Mouse (Mus musculus) brown adipose tissue, adult 24 weeks (tissue): ENCODE measurements around the gene Lrg1. TPM values are rescaled to one million over a fixed set of nuclear protein-coding genes. Genes with fewer than 3 reads are reported as not detected.
"Not testable (repeated sequence)": the region's sequence is repeated elsewhere in the genome, so short reads cannot be mapped to it uniquely, and the experiment has no call there.

Experiments
- H3K27ac ChIP-seq: fragments of 200-500 bp; replicated peaks from 2 replicates; pipeline ENCODE4 v1.5.1; 2012; ENCODE audit warnings: low read depth, mild to moderate bottlenecking, low read length
- H3K4me1 ChIP-seq: fragments of 200-500 bp; 2 replicates; pipeline ENCODE4 v1.6.1; 2012; ENCODE audit warnings: low read length, mixed read lengths; ENCODE audit not compliant: control insufficient read depth, insufficient read depth, insufficient read length
- H3K4me3 ChIP-seq: fragments of 200-500 bp; 2 replicates; pipeline ENCODE4 v1.5.1; 2012; ENCODE audit warnings: low read depth, mild to moderate bottlenecking, low read length, moderate library complexity; ENCODE audit not compliant: insufficient read depth
- polyA plus RNA-seq: library from polyadenylated mRNA; stranded (reverse); fragments of >200 nt; gene quantifications from 2 replicates; pipeline ENCODE4 v1.2.4, GENCODE M21; 2012; ENCODE audit not compliant: missing spikeins, insufficient read depth, insufficient read length

Gene Lrg1
- polyA plus RNA-seq, 1 experiment: 61.5 TPM

DNA sequence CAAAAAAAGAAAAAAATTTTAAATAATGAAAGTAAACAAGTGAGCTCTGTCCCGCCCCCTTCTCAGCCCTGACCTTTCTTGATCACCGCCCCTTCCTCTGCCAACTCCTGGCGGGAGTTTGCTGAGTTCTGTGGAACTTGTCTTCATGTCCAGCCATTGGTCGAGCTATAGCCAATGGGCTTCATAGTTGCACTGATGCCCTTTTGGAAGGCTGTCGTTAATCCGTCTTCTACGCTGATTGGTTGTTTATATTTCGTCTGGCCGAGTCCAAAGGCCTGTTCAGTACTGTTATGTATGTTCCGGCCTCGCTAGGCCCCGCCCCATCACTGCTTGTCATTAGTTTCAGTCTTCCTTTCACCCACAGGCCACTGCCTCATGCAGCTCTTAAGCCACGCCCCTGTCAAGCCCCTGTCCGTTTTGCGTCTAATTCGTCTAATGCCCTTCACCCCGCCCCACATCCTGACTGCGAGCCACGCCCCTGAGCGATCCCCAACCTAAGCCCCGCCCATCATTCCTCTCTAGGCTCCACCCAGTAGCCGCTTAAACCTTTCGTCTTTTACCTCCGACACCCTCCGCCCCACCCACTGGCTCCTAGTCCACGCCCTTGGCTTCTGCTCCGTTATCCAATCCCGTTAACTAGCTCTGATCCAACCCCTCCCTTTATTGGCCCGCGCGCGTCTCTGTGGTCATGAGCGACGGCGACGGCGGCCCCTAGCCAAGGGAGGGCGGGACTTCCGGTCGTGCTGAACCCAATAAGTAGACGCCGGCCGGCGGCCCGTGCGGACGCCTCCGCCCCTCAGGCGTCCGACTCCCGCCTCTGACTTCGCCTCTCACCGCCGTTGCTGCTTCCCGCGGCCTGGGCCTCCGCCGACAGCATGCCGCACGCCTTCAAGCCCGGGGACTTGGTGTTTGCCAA is 42.7 kb downstream of the Lrg1 start, which contains the start of gene Hdgfl2:
TSS of gene Hdgfl2 (plus strand) at position 755 of the 916 bp plus-strand sequence.
- Histone ChIP-seq H3K4me1 (peaks cover 7% of the 10 kb centered on the region), H3K27ac (0 out of 2 replicates have a peak within 1 kb of the TSS, but pooled peaks have one; percentile 8), H3K4me3 (peak within 1 kb of the TSS; percentile 71)

DNA sequence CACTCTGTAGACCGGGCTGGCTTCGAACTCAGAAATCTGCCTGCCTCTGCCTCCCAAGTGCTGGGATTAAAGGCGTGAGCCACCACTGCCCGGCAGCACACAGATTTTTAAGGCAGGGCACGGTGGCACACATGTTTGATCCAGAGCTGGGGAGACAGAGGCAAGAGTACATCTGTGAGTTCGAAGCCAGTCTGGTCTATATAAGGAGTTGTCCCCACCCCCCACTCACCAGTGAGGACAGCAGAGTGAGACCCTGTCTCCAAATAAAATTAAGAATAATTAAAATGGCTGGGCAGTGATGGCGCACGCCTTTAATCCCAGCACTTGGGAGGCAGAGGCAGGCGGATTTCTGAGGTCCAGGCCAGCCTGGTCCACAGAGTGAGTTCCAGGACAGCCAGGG is 43.4 kb downstream of the Lrg1 start:
- 0 out of 2 replicates have a peak overlapping the region, but pooled peaks have one; percentile 8 for H3K27ac ChIP-seq
- not testable (repeated sequence) for H3K4me1 ChIP-seq, H3K4me3 ChIP-seq

DNA sequence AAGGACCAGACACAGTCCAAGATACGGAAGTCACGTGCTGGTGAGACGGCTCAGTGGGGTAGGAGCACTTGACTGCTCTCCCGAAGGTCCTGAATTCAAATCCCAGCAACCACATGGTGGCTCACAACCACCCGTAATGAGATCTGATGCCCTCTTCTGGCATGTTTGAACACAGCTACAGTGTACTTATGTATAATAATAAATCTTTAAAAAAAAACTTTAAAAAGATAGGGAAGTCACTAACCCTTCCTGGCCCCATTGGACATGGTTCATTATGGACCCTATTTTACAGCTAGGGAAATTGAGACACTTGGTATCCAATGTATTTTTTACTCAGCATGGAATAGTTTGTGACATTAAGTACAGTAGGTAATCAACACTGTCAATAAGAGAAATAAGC is 44.3 kb downstream of the Lrg1 start:
- peaks cover 10% of the 10 kb centered on the region for H3K4me1 ChIP-seq
- no peak overlapping the region for H3K4me3 ChIP-seq
- H3K27ac ChIP-seq: no peak overlapping the region

DNA sequence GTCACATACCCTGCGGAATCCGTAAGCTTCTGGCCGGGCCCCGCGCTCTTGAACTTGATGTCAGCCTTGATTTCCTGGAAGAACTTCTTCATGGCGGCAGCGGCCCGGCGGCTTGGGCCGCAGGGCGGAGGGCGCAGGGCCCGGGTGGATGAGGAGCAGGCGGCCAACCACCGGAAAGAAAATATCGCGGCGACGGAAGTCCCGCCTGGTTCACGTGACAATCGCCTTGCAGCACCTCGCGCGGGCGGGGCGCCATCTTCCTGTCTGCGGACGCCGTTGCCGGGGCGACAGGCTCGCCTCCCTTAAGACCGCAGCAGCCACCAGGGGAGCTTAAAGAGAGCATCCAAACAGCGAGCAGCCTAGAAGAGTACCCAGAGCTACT is 47.0 kb downstream of the Lrg1 start, which contains the start of gene Ubxn6:
TSS of gene Ubxn6 (minus strand) at position 202 of the 382 bp plus-strand sequence.
- H3K27ac ChIP-seq: peak within 1 kb of the TSS; percentile 89
- peaks cover 3% of the 10 kb centered on the region for H3K4me1 ChIP-seq
- peak within 1 kb of the TSS; percentile 89 for H3K4me3 ChIP-seq

DNA sequence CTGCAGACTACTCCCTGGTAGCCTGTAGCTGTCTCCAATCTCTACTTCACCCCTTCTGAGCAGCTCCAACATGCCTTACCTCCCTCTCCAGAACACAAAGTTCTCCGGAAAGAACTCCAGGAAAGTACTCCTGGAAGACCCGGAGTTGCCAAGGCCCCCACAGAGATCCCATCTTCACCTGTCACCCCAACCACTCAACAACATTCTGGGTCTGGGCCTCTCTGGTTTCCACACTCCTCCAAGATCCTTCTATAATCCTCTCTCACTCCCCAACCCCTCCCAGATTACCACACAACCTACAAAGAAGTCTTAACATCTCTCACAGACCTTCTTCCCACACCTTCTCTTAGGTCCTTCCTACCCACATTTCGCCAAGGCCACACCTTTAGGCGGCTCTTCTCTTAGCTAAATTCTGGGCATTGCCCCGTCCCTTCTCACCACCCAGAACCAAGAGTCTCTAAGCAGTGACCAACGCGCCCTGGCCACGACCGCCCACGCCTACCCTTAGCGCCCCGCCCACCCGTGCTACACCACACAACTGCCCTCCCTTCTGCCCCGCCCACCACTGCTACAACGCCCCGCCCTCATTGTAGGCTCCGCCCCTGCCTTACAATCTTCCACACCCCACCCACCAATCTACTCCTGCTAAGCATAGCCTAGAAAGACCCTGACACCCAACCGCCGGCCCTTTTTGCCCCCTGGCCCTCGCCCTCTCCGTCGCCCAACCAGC is 47.5 kb downstream of the Lrg1 start:
- Histone ChIP-seq H3K4me1 (peaks cover 3% of the 10 kb centered on the region), H3K27ac (peak overlapping the region; percentile 89), H3K4me3 (peak overlapping the region; percentile 89)

DNA sequence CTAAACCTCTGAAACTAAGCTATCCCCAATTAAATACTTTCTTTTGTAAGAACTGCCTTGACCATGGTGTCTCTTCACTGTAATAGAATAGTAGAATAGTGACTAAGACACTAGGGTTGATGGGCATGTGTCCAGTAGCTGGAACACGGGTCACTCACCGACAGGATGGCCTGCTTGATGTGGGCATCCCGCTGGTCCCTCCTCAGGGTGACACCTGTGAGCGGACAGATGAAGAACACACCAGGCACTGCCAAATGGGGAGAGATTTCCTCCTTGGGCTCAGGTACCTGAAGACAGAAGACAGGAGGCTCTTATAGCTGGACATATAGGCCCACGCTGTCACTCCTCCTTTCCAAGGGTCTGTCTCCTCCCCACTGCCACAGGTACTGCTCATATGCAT is 49.6 kb downstream of the Lrg1 start:
- Histone ChIP-seq H3K4me3 (no peak overlapping the region), H3K27ac (no peak overlapping the region)

DNA sequence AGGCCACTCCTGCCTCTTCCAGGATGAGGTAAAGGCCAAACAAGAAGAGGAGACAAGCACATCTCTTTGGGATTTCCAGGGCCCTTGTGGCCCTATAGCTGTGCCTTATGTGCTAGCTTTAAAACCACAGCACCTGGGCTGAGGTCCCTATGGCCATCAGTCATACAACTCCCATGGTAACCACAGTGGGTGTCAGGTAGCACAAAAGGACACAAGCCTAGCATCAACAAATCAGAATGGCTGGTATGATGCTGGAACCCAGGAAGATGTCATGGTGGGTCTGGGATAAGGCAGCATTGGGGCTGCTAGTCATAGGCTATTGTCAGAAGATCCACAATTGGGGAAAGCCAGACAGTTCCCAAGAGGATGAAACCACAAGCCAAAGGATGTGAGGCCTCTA is 50.7 kb downstream of the Lrg1 start:
- Histone ChIP-seq H3K4me1 (peaks cover 3% of the 10 kb centered on the region), H3K4me3 (no peak overlapping the region)

More for the DNA sequence above, 49.6 kb downstream of the Lrg1 start:
- H3K4me1 ChIP-seq: peaks cover 3% of the 10 kb centered on the region

More for the DNA sequence above, 50.7 kb downstream of the Lrg1 start:
- no peak overlapping the region for H3K27ac ChIP-seq

Other genes with a start within 250 kb of the Lrg1 start
- gene Zfp119a, start 243.1 kb downstream of the Lrg1 start, polyA plus RNA-seq: 1.5 and 1.7 TPM in 2 replicates
- 4.2 and 6.4 TPM in 2 replicates for gene Zfp959, start 229.9 kb downstream of the Lrg1 start, polyA plus RNA-seq
- gene Zfp119b, start 172.5 kb downstream of the Lrg1 start, polyA plus RNA-seq: 1.3 and 3.3 TPM in 2 replicates
- 0.91 and 2.3 TPM in 2 replicates for gene Ebi3, start 169.4 kb downstream of the Lrg1 start, polyA plus RNA-seq
- gene Yju2, start 162.9 kb downstream of the Lrg1 start, polyA plus RNA-seq: 4.6 and 6.0 TPM in 2 replicates
- gene Shd, start 151.5 kb downstream of the Lrg1 start, polyA plus RNA-seq: not detected in 2 replicates
- gene Fsd1, start 135.5 kb downstream of the Lrg1 start, polyA plus RNA-seq: 0.59 TPM in 1 of 2 replicates, not detected in the other
- gene Stap2, start 116.4 kb downstream of the Lrg1 start, polyA plus RNA-seq: 7.5 and 10.4 TPM in 2 replicates
- gene Mpnd, start 116.3 kb downstream of the Lrg1 start, polyA plus RNA-seq: 43.2 and 52.6 TPM in 2 replicates
- 14.0 and 16.1 TPM in 2 replicates for gene Sh3gl1, start 85.4 kb downstream of the Lrg1 start, polyA plus RNA-seq
- 0.99 and 2.7 TPM in 2 replicates for gene Chaf1a, start 81.6 kb downstream of the Lrg1 start, polyA plus RNA-seq
- 41.1 and 69.6 TPM in 2 replicates for gene Ubxn6, start 47.0 kb downstream of the Lrg1 start, polyA plus RNA-seq
- 17.6 and 19.3 TPM in 2 replicates for gene Hdgfl2, start 42.4 kb downstream of the Lrg1 start, polyA plus RNA-seq
- gene Plin4, start 12.2 kb downstream of the Lrg1 start, polyA plus RNA-seq: 195 and 205 TPM in 2 replicates
- 138 and 171 TPM in 2 replicates for gene Plin5, start 4.4 kb downstream of the Lrg1 start, polyA plus RNA-seq
- 1.9 and 5.0 TPM in 2 replicates for gene Sema6b, start 18.3 kb upstream of the Lrg1 start, polyA plus RNA-seq
- 0.36 and 1.4 TPM in 2 replicates for gene Tnfaip8l1, start 40.5 kb upstream of the Lrg1 start, polyA plus RNA-seq
- gene Mydgf, start 61.9 kb upstream of the Lrg1 start, polyA plus RNA-seq: 30.8 and 30.9 TPM in 2 replicates
- 7.7 and 9.2 TPM in 2 replicates for gene Dpp9, start 96.9 kb upstream of the Lrg1 start, polyA plus RNA-seq
- 16.3 and 18.4 TPM in 2 replicates for gene Fem1a, start 134.8 kb upstream of the Lrg1 start, polyA plus RNA-seq
- 9.2 and 10.5 TPM in 2 replicates for gene Ticam1, start 154.8 kb upstream of the Lrg1 start, polyA plus RNA-seq
- gene Plin3, start 170.9 kb upstream of the Lrg1 start, polyA plus RNA-seq: 62.9 and 78.2 TPM in 2 replicates
- not detected in 2 replicates for gene Arrdc5, start 178.3 kb upstream of the Lrg1 start, polyA plus RNA-seq
- gene Uhrf1, start 181.3 kb upstream of the Lrg1 start, polyA plus RNA-seq: 2.7 and 3.3 TPM in 2 replicates
- 6.4 and 17.7 TPM in 2 replicates for gene Kdm4b, start 204.1 kb upstream of the Lrg1 start, polyA plus RNA-seq